Mouse (Mus musculus): ENCODE measurements around the gene Myom3.

The Myom3 gene

GRCm38 (mm10) chr4:135801543-135801942 is 42.0 kb downstream of the Myom3 start:
- in situ Hi-C loops (cut with MboI; ENCODE audit: low sequenced_read_pairs), result loop anchor here (10.0 kb wide), 1 partner anchor 133 kb away; no protein-coding TSS in a partner anchor

- in situ Hi-C loops (cut with MboI; ENCODE audit: low sequenced_read_pairs), result loop anchor here (10.0 kb wide), 1 partner anchor 132 kb away; no protein-coding TSS in a partner anchor
These were observed 43.8 kb downstream of the Myom3 start for GRCm38 (mm10) chr4:135803299-135803698.

DNA sequence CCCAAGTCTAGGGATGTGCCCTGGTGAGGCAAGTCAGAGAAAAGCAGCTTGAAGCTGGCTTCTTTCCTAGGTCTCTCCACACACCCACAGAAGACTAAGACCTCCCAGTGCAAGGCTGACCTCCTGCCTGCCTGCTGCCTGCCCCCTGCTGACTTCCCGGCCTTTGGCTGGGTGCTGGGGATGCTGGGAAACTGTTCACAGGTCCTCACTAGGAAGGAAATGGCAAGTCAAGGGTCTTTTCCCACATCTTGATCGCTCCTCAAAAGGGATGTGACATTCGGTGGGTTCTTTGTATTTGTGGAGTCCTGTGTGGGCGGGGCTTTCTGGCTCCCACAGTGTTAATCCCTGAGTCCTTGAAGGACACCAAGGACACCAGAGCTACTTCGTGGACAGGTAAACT is 44.7 kb downstream of the Myom3 start:
- in situ Hi-C loops (cut with MboI; ENCODE audit: low sequenced_read_pairs), result loop anchor here (10.0 kb wide), 1 partner anchor 131 kb away; no protein-coding TSS in a partner anchor

- in situ Hi-C loops (cut with MboI; ENCODE audit: low sequenced_read_pairs), result no loop called here
These were observed 55.4 kb downstream of the Myom3 start for GRCm38 (mm10) chr4:135814896-135815295.

DNA sequence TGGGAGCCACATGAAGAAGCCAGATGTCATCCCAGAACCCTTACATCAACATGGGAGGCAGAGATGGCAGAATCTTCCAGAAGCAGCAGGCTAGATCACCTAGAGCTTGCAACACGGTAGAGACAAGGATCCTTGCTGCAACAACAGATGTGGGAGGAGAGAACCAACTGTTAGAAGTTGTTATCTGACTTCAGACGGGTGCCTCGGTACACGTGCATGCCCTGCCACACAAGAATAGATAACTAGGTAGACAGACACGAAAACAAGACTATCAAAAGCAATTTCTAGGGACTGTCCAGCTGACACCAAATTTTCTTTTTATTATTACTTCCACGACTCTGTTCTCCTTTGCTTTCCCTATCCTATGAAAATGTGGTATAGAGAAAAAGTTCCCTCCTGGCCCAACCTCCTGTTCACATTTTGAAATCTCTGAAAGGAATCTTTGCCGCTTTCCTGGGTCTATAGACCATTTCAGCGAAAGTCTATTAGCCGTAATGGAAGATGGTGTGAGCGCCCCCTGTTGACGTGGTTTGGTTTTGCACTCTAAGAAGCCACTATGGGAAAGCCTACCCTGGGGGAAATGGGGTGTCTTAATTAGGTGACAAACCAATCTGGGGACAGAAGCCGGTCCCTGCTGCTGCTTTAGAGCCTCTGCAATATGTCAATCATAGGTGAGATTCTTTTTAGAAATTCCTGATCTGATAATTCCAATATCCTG is 57.5 kb downstream of the Myom3 start:
- in situ Hi-C loops (cut with MboI; ENCODE audit: low sequenced_read_pairs), result no loop called here

DNA sequence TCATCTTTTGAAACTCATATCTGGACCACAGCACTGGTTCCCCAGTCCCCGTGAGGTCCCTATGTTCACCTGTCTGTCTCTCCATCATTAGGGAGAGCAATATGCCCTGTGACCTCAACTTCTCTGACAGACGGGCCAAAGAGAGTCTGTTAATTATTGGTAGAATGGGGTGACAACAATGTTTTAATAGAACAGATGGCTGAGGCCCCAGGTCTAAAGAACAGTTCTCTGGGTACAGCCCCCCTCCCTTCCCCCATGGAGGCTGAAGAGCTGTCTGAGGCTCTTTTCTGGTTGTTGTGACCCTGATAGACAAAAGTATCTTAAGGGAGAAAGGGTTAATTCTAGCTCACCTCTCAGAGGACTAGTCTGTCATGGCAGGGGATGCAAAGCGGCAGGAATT is 58.9 kb downstream of the Myom3 start:
- in situ Hi-C loops (cut with MboI; ENCODE audit: low sequenced_read_pairs), result no loop called here

DNA sequence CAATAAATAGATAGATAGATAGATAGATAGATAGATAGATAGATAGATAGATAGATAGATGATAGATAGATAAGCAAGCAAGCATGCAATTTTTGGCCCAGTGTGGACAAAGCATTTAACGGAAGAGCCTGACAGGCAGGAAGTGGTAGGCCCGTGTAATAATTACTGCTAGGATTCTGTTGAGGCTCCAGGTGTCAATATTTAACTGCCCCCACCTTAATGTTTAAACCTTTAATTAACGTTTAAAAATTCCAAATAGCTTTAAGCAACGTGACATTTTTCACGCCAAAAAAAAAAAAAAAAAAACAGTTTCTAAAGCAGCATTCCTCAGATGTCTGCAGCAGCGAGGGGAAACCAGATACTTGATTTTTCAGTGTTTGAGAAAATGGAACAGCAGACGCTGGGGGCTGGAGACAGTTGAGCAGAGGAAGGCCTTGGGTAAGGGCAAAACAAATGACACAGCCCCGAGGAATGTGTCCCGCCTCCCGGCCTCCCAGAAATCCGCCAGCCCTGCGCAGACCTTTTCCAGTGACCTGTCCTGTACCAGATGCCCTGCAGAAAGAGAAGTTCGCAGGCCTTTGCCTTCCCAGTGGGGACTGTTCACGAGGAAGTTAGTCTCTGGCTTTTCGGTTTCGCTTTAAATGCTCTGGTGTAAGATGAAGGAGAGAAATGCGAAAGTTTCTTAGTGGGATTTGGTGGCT is 60.5 kb downstream of the Myom3 start:
- in situ Hi-C loops (cut with MboI; ENCODE audit: low sequenced_read_pairs), result no loop called here

DNA sequence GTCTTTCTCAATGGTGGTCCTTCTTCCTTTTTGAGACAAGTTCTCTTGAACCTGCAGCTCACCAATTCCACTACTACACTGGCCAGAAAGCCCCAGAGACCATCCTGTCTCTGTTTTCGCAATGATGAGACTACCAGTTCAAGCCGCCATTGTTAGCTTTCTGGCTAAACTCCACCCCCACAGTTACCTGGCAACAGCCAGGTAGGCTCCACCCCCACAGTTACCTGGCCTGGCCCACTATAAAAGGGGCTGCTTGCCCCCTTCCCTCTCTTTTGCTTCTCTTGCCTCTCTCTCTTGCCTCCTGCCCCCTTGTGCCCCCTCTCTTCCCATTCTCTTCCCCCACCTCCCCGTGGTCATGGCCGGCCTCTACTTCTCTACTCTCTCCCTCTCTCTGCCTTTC is 62.3 kb downstream of the Myom3 start:
- in situ Hi-C loops (cut with MboI; ENCODE audit: low sequenced_read_pairs), result no loop called here

GRCm38 (mm10) chr4:135823298-135823697 is 63.8 kb downstream of the Myom3 start:
- in situ Hi-C loops (cut with MboI; ENCODE audit: low sequenced_read_pairs), result no loop called here

DNA sequence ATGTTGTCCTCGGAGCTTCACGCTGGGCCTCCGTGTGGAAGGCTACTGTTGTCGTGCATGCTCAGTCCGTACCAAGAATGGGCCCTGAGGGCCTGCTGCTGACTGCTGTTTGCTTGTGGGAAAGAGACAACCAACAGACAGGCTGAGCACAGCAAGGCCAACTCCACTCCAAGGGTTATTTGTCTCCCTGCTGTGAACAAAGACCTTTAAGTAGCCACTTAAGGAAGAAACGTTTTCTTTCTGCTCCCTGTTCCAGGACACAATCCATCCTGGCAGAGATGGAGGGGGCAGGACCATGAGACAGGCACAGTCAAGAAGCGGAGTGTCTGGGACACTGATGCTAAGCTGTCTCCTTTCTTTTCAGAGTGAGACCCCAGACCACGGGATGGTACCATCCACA is 64.7 kb downstream of the Myom3 start:
- in situ Hi-C loops (cut with MboI; ENCODE audit: low sequenced_read_pairs), result no loop called here

GRCm38 (mm10) chr4:135828491-135828890 is 69.0 kb downstream of the Myom3 start:
- in situ Hi-C loops (cut with MboI; ENCODE audit: low sequenced_read_pairs), result no loop called here

GRCm38 (mm10) chr4:135832070-135832469 is 72.6 kb downstream of the Myom3 start:
- in situ Hi-C loops (cut with MboI; ENCODE audit: low sequenced_read_pairs), result no loop called here

DNA sequence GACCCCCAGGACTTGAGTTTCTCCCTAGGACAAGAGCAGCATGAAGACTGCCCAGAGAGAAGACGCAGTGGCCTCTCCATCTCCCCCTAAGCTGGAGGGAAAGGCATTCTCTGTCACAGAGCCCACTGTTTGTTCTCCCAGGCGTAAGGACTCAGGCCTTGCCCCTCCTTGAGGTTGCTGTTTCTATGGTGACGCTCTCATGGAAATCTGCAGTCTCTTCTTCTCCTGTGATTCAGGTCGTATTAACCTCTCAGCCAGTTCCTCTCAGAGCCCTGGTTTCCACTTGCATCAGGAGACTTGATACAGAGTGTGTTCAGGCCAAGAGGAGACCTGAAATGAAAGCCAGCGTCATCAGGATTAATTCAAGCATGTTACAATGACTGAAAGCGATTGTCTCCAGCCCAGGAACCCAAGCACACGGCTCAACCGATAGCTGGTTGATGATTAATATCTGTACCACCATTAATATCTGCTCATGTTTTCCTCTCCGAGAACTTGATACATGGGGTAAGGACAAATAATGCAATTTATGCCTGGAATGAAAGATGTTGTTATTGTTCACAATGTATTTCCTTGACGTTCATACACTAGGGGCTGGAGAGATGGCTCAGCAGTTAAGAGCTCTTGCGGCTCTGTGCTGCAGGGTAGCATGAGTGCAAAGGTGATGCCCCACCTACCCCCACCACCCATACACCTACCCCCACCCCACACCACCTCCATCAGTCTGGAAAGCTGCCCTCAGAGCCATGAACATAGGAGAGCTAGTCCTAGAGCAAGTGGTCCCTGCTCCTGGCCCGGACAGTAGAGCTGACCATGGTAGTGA is 74.0 kb downstream of the Myom3 start:
- in situ Hi-C loops (cut with MboI; ENCODE audit: low sequenced_read_pairs), result no loop called here

DNA sequence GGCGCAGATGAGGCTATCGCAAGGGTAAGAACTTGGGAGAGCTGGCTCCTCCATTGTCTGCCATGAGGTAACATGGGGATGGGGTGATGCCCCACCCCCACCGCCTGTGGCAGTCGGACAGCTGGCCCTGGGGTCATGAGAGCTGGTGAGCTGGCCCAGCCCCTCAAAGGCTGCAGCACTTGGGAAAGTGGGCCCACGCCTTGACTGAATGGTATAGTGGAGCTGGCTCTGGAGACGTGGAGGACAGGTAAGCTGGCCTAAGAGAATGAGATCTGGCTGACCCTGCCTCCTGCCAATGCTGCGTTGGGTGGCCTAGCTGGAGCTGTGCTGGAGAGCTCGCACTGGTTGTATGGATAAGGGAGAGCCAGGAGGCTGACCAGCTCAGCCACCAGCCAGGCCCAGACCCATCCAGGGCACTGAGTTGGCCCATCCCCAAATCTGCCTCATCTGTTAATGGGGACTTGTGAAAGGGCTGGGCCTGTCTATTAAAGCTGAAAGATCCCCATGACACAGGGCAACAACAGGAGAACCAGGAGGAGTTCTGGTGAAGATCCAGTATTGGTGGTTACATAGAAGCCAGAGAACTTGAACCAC is 74.7 kb downstream of the Myom3 start:
- in situ Hi-C loops (cut with MboI; ENCODE audit: low sequenced_read_pairs), result no loop called here

DNA sequence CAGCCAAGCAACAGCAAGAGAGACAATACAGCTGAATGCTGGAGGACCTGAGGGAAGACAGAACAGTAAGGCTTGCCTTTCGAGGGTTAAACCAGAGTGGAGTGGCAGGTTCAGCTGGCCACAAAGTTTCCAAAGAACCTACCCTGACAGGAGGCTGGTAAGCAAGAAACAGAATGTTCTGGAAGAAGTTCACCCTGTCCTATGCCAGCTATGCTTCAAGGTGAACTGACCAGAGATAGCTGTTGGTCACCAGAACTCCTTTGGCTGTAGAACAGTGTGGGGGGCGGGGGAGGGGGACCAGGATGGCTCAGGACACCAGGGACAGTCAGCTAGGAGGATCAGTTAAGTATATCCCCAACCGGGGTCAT is 79.4 kb downstream of the Myom3 start:
- in situ Hi-C loops (cut with MboI; ENCODE audit: low sequenced_read_pairs), result no loop called here

DNA sequence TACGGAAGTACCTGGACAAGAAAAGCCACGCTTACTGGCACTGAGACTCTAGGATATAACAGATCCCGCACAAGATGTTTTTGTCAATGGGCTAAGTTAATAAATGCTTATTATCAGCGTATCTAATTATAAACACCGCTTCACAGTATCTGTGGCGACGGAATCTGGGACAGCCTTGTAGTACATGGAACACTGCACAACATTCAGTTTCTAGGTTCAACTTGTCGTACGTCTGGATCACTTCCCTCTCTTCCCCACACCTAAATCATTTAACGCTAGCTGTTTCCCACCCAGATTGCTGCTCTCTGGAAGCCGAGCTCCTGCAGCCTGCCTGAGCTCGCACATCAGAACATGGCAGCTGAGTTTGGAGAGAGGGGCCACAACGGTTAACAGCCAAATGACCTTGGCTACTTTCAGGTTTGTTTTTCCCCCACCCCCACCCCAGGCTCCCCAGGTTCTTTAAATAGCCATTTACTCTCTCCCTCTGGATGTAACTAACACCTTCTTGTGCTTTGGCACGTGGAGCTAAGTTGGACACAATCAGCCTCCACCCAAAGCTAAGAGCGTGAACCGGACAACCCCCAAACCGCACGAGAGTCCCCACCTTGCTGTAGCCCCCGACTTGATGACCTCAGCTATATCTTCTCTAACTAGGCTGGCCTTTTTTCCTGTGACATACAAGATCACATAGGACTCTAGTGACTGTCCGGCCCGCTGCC is 79.9 kb downstream of the Myom3 start:
- in situ Hi-C loops (cut with MboI; ENCODE audit: low sequenced_read_pairs), result no loop called here

DNA sequence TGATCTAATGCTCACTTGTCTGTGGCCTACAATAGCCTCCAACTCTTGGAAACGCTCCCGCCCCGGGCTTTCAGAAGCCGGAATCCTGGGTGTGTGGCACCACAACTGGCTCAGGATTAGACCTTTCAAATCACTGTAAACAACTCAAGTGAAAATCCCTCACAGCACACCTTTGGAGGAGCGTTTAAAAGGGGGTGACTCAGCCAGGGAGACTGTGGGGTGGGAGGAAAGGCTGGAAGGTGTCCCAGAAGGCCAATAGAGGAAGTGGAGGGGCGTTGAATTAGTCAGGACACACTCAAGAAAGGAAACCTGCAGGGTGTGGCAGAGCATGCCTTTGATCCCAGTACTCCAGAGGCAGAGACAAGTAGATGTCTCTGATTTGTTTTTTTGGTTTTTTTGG is 84.9 kb downstream of the Myom3 start:
- in situ Hi-C loops (cut with MboI; ENCODE audit: low sequenced_read_pairs), result no loop called here

DNA sequence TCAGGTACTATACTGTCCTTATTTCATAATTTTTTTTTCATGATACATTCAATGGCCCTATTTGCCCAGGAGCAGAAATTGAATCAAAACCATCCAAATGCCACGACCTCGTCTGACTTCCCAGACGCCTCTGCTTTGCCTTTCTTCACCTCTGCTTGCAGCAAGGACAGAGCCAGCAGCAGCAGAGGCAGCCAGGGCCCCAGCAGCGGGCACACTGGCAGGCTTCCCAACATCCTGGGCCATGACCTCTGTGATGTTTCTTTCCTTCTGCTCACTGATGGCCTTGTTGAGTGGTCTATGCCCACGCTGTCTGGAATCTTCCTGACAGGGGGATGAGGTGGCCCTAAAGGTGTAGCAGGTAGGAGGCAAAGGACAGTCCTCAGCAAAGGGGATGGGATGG is 88.1 kb downstream of the Myom3 start:
- in situ Hi-C loops (cut with MboI; ENCODE audit: low sequenced_read_pairs), result no loop called here

DNA sequence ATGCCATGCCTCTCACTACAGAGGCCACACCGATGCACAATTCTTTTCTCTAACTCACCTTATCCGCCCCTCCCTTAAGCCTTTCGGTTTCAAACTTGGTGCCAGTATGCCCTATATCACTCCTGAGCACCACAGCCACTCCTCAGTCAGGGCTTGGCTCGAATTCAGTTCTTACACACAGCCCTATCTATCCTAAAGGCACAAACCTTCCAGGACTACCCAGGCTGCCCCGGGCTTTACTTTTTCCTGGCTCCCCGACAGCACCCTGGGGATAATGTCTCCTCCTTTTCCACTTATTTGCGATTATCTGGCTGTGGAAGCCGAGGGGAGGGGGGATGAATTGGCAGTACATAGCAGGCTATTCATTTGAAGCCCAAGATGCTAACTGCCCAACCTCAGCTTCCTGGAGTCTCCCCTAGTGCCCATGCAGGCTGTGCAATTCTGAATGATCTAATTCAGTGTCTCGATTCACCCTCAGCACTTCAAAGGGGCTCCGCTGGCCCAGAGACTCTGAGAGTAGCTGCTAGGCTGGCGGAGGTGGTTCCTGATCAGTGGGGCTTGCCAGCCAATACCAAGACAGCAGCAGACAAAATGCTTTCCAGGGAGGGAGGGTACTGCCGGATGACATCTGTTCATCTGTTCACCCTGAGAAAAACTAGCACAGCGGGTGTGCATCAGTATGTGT is 91.0 kb downstream of the Myom3 start:
- in situ Hi-C loops (cut with MboI; ENCODE audit: low sequenced_read_pairs), result no loop called here

DNA sequence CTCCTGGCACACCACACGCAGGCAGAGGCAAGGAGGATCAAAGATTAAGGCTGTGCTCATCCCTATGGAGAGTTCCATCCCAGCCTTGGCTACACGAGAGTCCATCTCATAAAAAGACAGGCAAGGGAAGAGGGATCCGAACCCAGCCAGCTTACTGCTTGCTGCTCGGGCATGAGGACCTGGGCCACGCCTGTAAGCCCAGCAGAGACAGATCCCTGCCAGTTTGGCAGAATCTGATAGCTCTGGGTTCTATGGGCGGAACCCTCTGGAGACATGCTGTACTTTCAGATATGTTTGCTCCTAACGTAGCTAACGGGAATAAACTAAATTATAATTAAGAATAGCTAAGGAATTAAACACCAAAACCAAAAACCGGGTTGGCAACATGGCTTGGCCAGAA is 92.4 kb downstream of the Myom3 start:
- in situ Hi-C loops (cut with MboI; ENCODE audit: low sequenced_read_pairs), result no loop called here
